9 mouse cellular contexts compared by ENCODE assay signal in the genomic region with DNA sequence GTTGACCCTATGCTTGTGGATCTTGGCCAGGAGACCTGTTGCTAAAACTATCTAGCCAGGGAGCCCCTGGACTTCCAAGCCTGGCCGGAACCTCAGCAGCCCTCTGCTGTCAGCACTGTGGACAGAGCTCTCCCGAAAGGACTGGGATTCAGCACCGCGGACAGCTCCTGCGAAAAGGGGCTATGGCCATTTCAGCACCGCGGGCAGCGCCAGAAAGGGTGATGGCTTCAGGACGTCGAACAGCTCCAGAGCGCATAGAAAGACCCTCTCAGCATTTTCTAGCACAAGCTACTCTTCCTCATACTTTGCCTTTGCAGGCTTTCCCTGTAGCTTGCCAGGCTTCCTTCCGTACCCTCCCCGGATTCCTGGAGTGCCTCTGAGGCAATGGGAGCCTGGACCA. TPM values are rescaled to one million over a fixed set of nuclear protein-coding genes. Genes with fewer than 3 reads are reported as not detected.
DNase-seq lines count a peak whose midpoint lies in the region; ATAC-seq and TF ChIP-seq lines count a peak whose summit lies in the region.
"Had no signal": no experiment of that assay in that cellular context is flagged by ENCODE, and none has a peak within 500 bp of the region (broad histone marks: within the 10 kb centered on the region; RNA-seq: fewer than 3 reads in every experiment).

No protein-coding gene starts in this region.

- TF ChIP-seq EP300 in stomach, postnatal 0 days (optimal IDR thresholded peaks at IDR 0.05): no peak

- ATAC-seq in forebrain, embryonic 15.5 days (replicated peaks): no peak
- ATAC-seq in hindbrain, embryonic 15.5 days (ENCODE audit: low FRiP score, low read depth): no peak
- no peak for ATAC-seq in limb, embryonic 11.5 days (ENCODE audit: insufficient number of reproducible peaks, low FRiP score, low TSS enrichment, low read depth)
- peak; percentile 58 for ATAC-seq in stomach, postnatal 0 days (ENCODE audit: low FRiP score, low TSS enrichment)

- H3K27ac ChIP-seq in bone marrow, adult 2 months (ENCODE audit: control insufficient read depth, insufficient read depth, low read depth, low read length, poor library complexity): no peak overlapping the region
- H3K27ac ChIP-seq in forebrain, embryonic 15.5 days (replicated peaks): peak overlapping the region; percentile 57; the same call in 1 of the 2 replicates
- H3K27ac ChIP-seq in hindbrain, embryonic 15.5 days (replicated peaks): 0 out of 2 replicates have a peak overlapping the region, but pooled peaks have one; percentile 65
- no peak overlapping the region for H3K27ac ChIP-seq in limb, embryonic 11.5 days (replicated peaks; ENCODE audit: low read depth, low read length)
- no peak overlapping the region for H3K27ac ChIP-seq in stomach, postnatal 0 days (replicated peaks)

- TF ChIP-seq CTCF in bone marrow, adult 2 months (IDR thresholded peaks at IDR 0.05; ENCODE audit: control insufficient read depth, insufficient read depth, low read length): peak; percentile 32; the same call in 1 of the 2 replicates
- TF ChIP-seq CTCF in stomach, postnatal 0 days (IDR thresholded peaks at IDR 0.05; ENCODE audit: low read depth): peak; percentile 50

- H3K4me2 ChIP-seq in forebrain, embryonic 15.5 days (replicated peaks): peak overlapping the region; percentile 77
- peak overlapping the region; percentile 57 for H3K4me2 ChIP-seq in hindbrain, embryonic 15.5 days
- H3K4me2 ChIP-seq in limb, embryonic 11.5 days (ENCODE audit: low read depth, severe bottlenecking): no peak overlapping the region
- no peak overlapping the region for H3K4me2 ChIP-seq in stomach, postnatal 0 days (replicated peaks; ENCODE audit: low read depth)

- H3K9ac ChIP-seq in forebrain, embryonic 15.5 days (replicated peaks): peak overlapping the region; percentile 51
- H3K9ac ChIP-seq in hindbrain, embryonic 15.5 days: peak overlapping the region; percentile 37
- H3K9ac ChIP-seq in limb, embryonic 11.5 days (ENCODE audit: low read length): no peak overlapping the region
- H3K9ac ChIP-seq in stomach, postnatal 0 days (ENCODE audit: low read length): no peak overlapping the region

- no peaks in the 10 kb centered on the region for H3K9me3 ChIP-seq in forebrain, embryonic 15.5 days
- H3K9me3 ChIP-seq in hindbrain, embryonic 15.5 days: no peaks in the 10 kb centered on the region
- H3K9me3 ChIP-seq in limb, embryonic 11.5 days (ENCODE audit: control insufficient read depth, low read length): no peaks in the 10 kb centered on the region
- H3K9me3 ChIP-seq in stomach, postnatal 0 days (ENCODE audit: control insufficient read depth, low read length): no peaks in the 10 kb centered on the region

- WGBS in bone marrow, adult 2 months: 4% methylated on average over 13 of the region's 13 CpGs
- 6% methylated on average over 13 of the region's 13 CpGs for WGBS in forebrain, embryonic 15.5 days
- 5% methylated on average over 13 of the region's 13 CpGs for WGBS in hindbrain, embryonic 15.5 days
- 4% methylated on average over 13 of the region's 13 CpGs for WGBS in limb, embryonic 11.5 days
- WGBS in stomach, postnatal 0 days: 3% methylated on average over 13 of the region's 13 CpGs

- no peaks in the 10 kb centered on the region for H3K36me3 ChIP-seq in forebrain, embryonic 15.5 days
- H3K36me3 ChIP-seq in hindbrain, embryonic 15.5 days: peaks cover 5% of the 10 kb centered on the region; the same call in 1 of the 2 replicates
- H3K36me3 ChIP-seq in limb, embryonic 11.5 days (ENCODE audit: control insufficient read depth, insufficient read depth, low read length): no peaks in the 10 kb centered on the region
- H3K36me3 ChIP-seq in stomach, postnatal 0 days (ENCODE audit: control insufficient read depth, insufficient read depth, low read length): no peaks in the 10 kb centered on the region

- peaks cover 49% of the 10 kb centered on the region for H3K27me3 ChIP-seq in forebrain, embryonic 15.5 days
- H3K27me3 ChIP-seq in hindbrain, embryonic 15.5 days: peaks cover 53% of the 10 kb centered on the region
- peaks cover 45% of the 10 kb centered on the region for H3K27me3 ChIP-seq in limb, embryonic 11.5 days (ENCODE audit: control insufficient read depth, insufficient read depth, low read length)
- peaks cover 4% of the 10 kb centered on the region; the same call in 1 of the 2 replicates for H3K27me3 ChIP-seq in stomach, postnatal 0 days (ENCODE audit: control insufficient read depth, insufficient read depth, low read length)

- TF ChIP-seq POLR2A in bone marrow, adult 2 months (IDR thresholded peaks at IDR 0.05; ENCODE audit: borderline replicate concordance, control insufficient read depth, low read depth, low read length): peak; percentile 34; the same call in 1 of the 2 replicates

- DNase-seq in cerebellum, adult 11 months: peak; percentile 35
- no peak for DNase-seq in cerebellum, adult 9-10 months
- peak; percentile 100 for DNase-seq in limb, embryonic 11.5 days (ENCODE audit: low spot score)
- peak; percentile 54 to 72 for DNase-seq in monocyte, adult 2 months (ENCODE audit: low read depth in 1 of 2, low spot score in 2 of 2)
- peak; percentile 92 for DNase-seq in stomach, postnatal 0 days (ENCODE audit: low spot score)

- H3K4me3 ChIP-seq in bone marrow, adult 2 months (replicated peaks; ENCODE audit: control insufficient read depth, low read depth, low read length): no peak overlapping the region
- H3K4me3 ChIP-seq in forebrain, embryonic 15.5 days: peak overlapping the region; percentile 49
- H3K4me3 ChIP-seq in hindbrain, embryonic 15.5 days: peak overlapping the region; percentile 41
- no peak overlapping the region for H3K4me3 ChIP-seq in limb, embryonic 11.5 days (ENCODE audit: low read depth, low read length)
- H3K4me3 ChIP-seq in stomach, postnatal 0 days (ENCODE audit: low read depth, low read length): no peak overlapping the region

- no peaks in the 10 kb centered on the region; the same call in 1 of the 2 replicates for H3K4me1 ChIP-seq in bone marrow, adult 2 months (ENCODE audit: control insufficient read depth, insufficient read depth, low read length)
- peaks cover 37% of the 10 kb centered on the region for H3K4me1 ChIP-seq in forebrain, embryonic 15.5 days
- peaks cover 41% of the 10 kb centered on the region for H3K4me1 ChIP-seq in hindbrain, embryonic 15.5 days (replicated peaks)
- H3K4me1 ChIP-seq in limb, embryonic 11.5 days (ENCODE audit: control insufficient read depth, insufficient read depth, low read length): no peaks in the 10 kb centered on the region
- no peaks in the 10 kb centered on the region for H3K4me1 ChIP-seq in stomach, postnatal 0 days (replicated peaks; ENCODE audit: control insufficient read depth, insufficient read depth)

RNA-seq across cellular contexts. Expression of a gene that starts 1.1 kb away (rescaled TPM):
- 6.9 and 15.5 TPM in 2 replicates for polyA plus RNA-seq in bone marrow, adult 2 months (2011; ENCODE audit: insufficient read depth, insufficient read length, low replicate concordance, missing spikeins)
- 0.14 and 0.23 TPM in 2 replicates for polyA plus RNA-seq in forebrain, embryonic 15.5 days (2015; fragmentation: Nextera tagmentation; extraction: Ambion mirVana)
- polyA plus RNA-seq in hindbrain, embryonic 15.5 days (2015; fragmentation: Nextera tagmentation; extraction: Ambion mirVana): 0.31 and 0.51 TPM in 2 replicates
- polyA plus RNA-seq in limb, embryonic 11.5 days (2014; fragmentation: Nextera tagmentation; extraction: Ambion mirVana): not detected in 2 replicates
- polyA plus RNA-seq in stomach, postnatal 0 days (2015; fragmentation: Nextera tagmentation; extraction: Ambion mirVana): 0.08 and 0.12 TPM in 2 replicates
- polyA plus RNA-seq: liver, embryonic 16.5 days had no signal

RNA-seq across cellular contexts. Expression of a gene that starts 27.1 kb away (rescaled TPM):
- 51.6 and 60.7 TPM in 2 replicates for polyA plus RNA-seq in bone marrow, adult 2 months (2011; ENCODE audit: insufficient read depth, insufficient read length, low replicate concordance, missing spikeins)
- polyA plus RNA-seq in forebrain, embryonic 15.5 days (2015; fragmentation: Nextera tagmentation; extraction: Ambion mirVana): 118 and 119 TPM in 2 replicates
- 95.7 and 101 TPM in 2 replicates for polyA plus RNA-seq in hindbrain, embryonic 15.5 days (2015; fragmentation: Nextera tagmentation; extraction: Ambion mirVana)
- 170 and 182 TPM in 2 replicates for polyA plus RNA-seq in limb, embryonic 11.5 days (2014; fragmentation: Nextera tagmentation; extraction: Ambion mirVana)
- 67.9 and 78.0 TPM in 2 replicates for polyA plus RNA-seq in stomach, postnatal 0 days (2015; fragmentation: Nextera tagmentation; extraction: Ambion mirVana)

RNA-seq across cellular contexts. Expression of a gene that starts 34.6 kb away (rescaled TPM):
- polyA plus RNA-seq in bone marrow, adult 2 months (2011; ENCODE audit: insufficient read depth, insufficient read length, low replicate concordance, missing spikeins): 1.3 and 1.7 TPM in 2 replicates
- polyA plus RNA-seq in forebrain, embryonic 15.5 days (2015; fragmentation: Nextera tagmentation; extraction: Ambion mirVana): 10.1 and 10.4 TPM in 2 replicates
- 12.2 and 15.4 TPM in 2 replicates for polyA plus RNA-seq in hindbrain, embryonic 15.5 days (2015; fragmentation: Nextera tagmentation; extraction: Ambion mirVana)
- 5.0 and 6.0 TPM in 2 replicates for polyA plus RNA-seq in limb, embryonic 11.5 days (2014; fragmentation: Nextera tagmentation; extraction: Ambion mirVana)
- polyA plus RNA-seq in stomach, postnatal 0 days (2015; fragmentation: Nextera tagmentation; extraction: Ambion mirVana): 1.7 and 1.8 TPM in 2 replicates

RNA-seq across cellular contexts. Expression of a gene that starts 46.1 kb away (rescaled TPM):
- polyA plus RNA-seq in bone marrow, adult 2 months (2011; ENCODE audit: insufficient read depth, insufficient read length, low replicate concordance, missing spikeins): not detected in 2 replicates
- 11.1 and 11.6 TPM in 2 replicates for polyA plus RNA-seq in forebrain, embryonic 15.5 days (2015; fragmentation: Nextera tagmentation; extraction: Ambion mirVana)
- polyA plus RNA-seq in hindbrain, embryonic 15.5 days (2015; fragmentation: Nextera tagmentation; extraction: Ambion mirVana): 13.3 and 13.7 TPM in 2 replicates
- polyA plus RNA-seq in limb, embryonic 11.5 days (2014; fragmentation: Nextera tagmentation; extraction: Ambion mirVana): 1.6 and 1.9 TPM in 2 replicates
- polyA plus RNA-seq in stomach, postnatal 0 days (2015; fragmentation: Nextera tagmentation; extraction: Ambion mirVana): 0.85 and 1.2 TPM in 2 replicates

RNA-seq across cellular contexts. Expression of a gene that starts 49.6 kb away (rescaled TPM):
- 5.9 and 8.3 TPM in 2 replicates for polyA plus RNA-seq in bone marrow, adult 2 months (2011; ENCODE audit: insufficient read depth, insufficient read length, low replicate concordance, missing spikeins)
- polyA plus RNA-seq in forebrain, embryonic 15.5 days (2015; fragmentation: Nextera tagmentation; extraction: Ambion mirVana): 51.3 and 54.4 TPM in 2 replicates
- polyA plus RNA-seq in hindbrain, embryonic 15.5 days (2015; fragmentation: Nextera tagmentation; extraction: Ambion mirVana): 93.1 and 97.9 TPM in 2 replicates
- 36.6 and 37.8 TPM in 2 replicates for polyA plus RNA-seq in limb, embryonic 11.5 days (2014; fragmentation: Nextera tagmentation; extraction: Ambion mirVana)
- 22.3 and 23.6 TPM in 2 replicates for polyA plus RNA-seq in stomach, postnatal 0 days (2015; fragmentation: Nextera tagmentation; extraction: Ambion mirVana)

Comparison
In these comparisons a context has a peak if more than half of its experiments do, and no peak if none do; other contexts are left out.
1. H3K27ac ChIP-seq: peak in forebrain, embryonic 15.5 days (single experiment) and hindbrain, embryonic 15.5 days (single experiment); none in bone marrow, adult 2 months (single experiment), limb, embryonic 11.5 days (single experiment) and stomach, postnatal 0 days (single experiment).
2. H3K4me3 ChIP-seq: peak in forebrain, embryonic 15.5 days (single experiment) and hindbrain, embryonic 15.5 days (single experiment); none in bone marrow, adult 2 months (single experiment), limb, embryonic 11.5 days (single experiment) and stomach, postnatal 0 days (single experiment).
3. H3K4me2 ChIP-seq: peak in forebrain, embryonic 15.5 days (single experiment) and hindbrain, embryonic 15.5 days (single experiment); none in limb, embryonic 11.5 days (single experiment) and stomach, postnatal 0 days (single experiment).
4. H3K9ac ChIP-seq: peak in forebrain, embryonic 15.5 days (single experiment) and hindbrain, embryonic 15.5 days (single experiment); none in limb, embryonic 11.5 days (single experiment) and stomach, postnatal 0 days (single experiment).